Mouse (Mus musculus): ENCODE measurements at regions not wholly inside any gene's neighbourhood (a gene's known extent, or its start where the extent isn't known, plus 50 kb on each side); places are given as distances from the start of the nearest gene placed in this dataset.

GRCm38 (mm10) chr9:120737956-120738355, 166.7 kb downstream of the Rpl14 start:
- Histone ChIP-seq H3K9ac (ENCODE audit: low read depth, low read length) (no peak overlapping the region), H3K4me1 (ENCODE audit: control insufficient read depth, insufficient read depth, low read length) (peaks cover 54% of the 10 kb centered on the region), H3K4me2 (ENCODE audit: low read depth, low read length) (no peak overlapping the region), H3K27ac (replicated peaks; ENCODE audit: low read depth, low read length) (peak overlapping the region; percentile 90; the same call in 1 of the 2 replicates), H3K4me3 (ENCODE audit: low read depth, low read length) (no peak overlapping the region), H3K36me3 (ENCODE audit: control insufficient read depth, insufficient read depth, low read length) (no peaks in the 10 kb centered on the region), H3K27me3 (replicated peaks; ENCODE audit: control insufficient read depth, insufficient read depth, low read length) (no peaks in the 10 kb centered on the region), H3K9me3 (ENCODE audit: control insufficient read depth, low read length) (no peaks in the 10 kb centered on the region)
- 47% methylated on average over 1 of the region's 1 CpGs for WGBS
- ATAC-seq (ENCODE audit: low read depth) (no peak), DNase-seq (ENCODE audit: low spot score) (no peak)

- Histone ChIP-seq H3K4me2 (ENCODE audit: low read depth, low read length) (peak overlapping the region; percentile 13; the same call in 1 of the 2 replicates), H3K27me3 (replicated peaks; ENCODE audit: control insufficient read depth, insufficient read depth, low read length) (no peaks in the 10 kb centered on the region)
- peak; percentile 83 for ATAC-seq (ENCODE audit: low read depth)
Measured at GRCm38 (mm10) chr9:120739199-120739952, 168.1 kb downstream of the Rpl14 start.

GRCm38 (mm10) chr9:120739953-120740524, 168.8 kb downstream of the Rpl14 start:
- Histone ChIP-seq H3K36me3 (ENCODE audit: control insufficient read depth, insufficient read depth, low read length) (no peaks in the 10 kb centered on the region), H3K4me2 (ENCODE audit: low read depth, low read length) (peak overlapping the region; percentile 13; the same call in 1 of the 2 replicates), H3K9ac (ENCODE audit: low read depth, low read length) (0 out of 2 replicates have a peak overlapping the region, but pooled peaks have one; percentile 3), H3K27me3 (replicated peaks; ENCODE audit: control insufficient read depth, insufficient read depth, low read length) (no peaks in the 10 kb centered on the region), H3K27ac (replicated peaks; ENCODE audit: low read depth, low read length) (peak overlapping the region; percentile 90), H3K4me1 (ENCODE audit: control insufficient read depth, insufficient read depth, low read length) (peaks cover 33% of the 10 kb centered on the region), H3K9me3 (ENCODE audit: control insufficient read depth, low read length) (no peaks in the 10 kb centered on the region), H3K4me3 (ENCODE audit: low read depth, low read length) (no peak overlapping the region)
- WGBS, result 32% methylated on average over 6 of the region's 6 CpGs
- ATAC-seq (ENCODE audit: low read depth), result no peak
- DNase-seq (ENCODE audit: low spot score), result no peak

More at GRCm38 (mm10) chr9:120739199-120739952, 168.1 kb downstream of the Rpl14 start:
- no peaks in the 10 kb centered on the region for H3K36me3 ChIP-seq (ENCODE audit: control insufficient read depth, insufficient read depth, low read length)
- H3K9ac ChIP-seq (ENCODE audit: low read depth, low read length), result 0 out of 2 replicates have a peak overlapping the region, but pooled peaks have one; percentile 3
- H3K4me3 ChIP-seq (ENCODE audit: low read depth, low read length), result no peak overlapping the region
- H3K4me1 ChIP-seq (ENCODE audit: control insufficient read depth, insufficient read depth, low read length), result peaks cover 40% of the 10 kb centered on the region
- H3K27ac ChIP-seq (replicated peaks; ENCODE audit: low read depth, low read length), result peak overlapping the region; percentile 90
- 24% methylated on average over 14 of the region's 14 CpGs for WGBS
- no peaks in the 10 kb centered on the region for H3K9me3 ChIP-seq (ENCODE audit: control insufficient read depth, low read length)
- peak; percentile 92 for DNase-seq (ENCODE audit: low spot score)

DNA sequence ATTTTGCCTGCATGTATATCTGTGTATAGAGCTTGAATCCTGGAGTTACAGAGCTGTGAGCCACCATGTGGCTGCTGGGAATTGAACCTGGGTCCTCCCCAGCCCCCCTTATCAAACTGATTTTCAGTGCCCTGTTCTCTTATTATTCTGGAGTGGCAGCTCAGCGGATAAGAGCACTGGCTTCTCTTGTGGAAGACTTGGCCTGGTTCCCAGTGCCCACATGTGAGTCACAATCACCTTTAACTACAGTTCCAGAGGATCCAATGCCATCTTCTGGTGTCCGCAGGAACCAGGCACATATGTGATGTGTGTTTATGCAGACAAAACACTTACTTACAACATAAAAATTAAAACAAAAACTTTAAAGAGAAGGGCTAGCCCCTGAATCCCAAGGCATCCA, 170.3 kb downstream of the Rpl14 start:
- Histone ChIP-seq H3K27ac (replicated peaks; ENCODE audit: low read depth, low read length) (no peak overlapping the region), H3K4me2 (ENCODE audit: low read depth, low read length) (no peak overlapping the region), H3K4me3 (ENCODE audit: low read depth, low read length) (no peak overlapping the region), H3K4me1 (ENCODE audit: control insufficient read depth, insufficient read depth, low read length) (peaks cover 31% of the 10 kb centered on the region), H3K9me3 (ENCODE audit: control insufficient read depth, low read length) (no peaks in the 10 kb centered on the region), H3K36me3 (ENCODE audit: control insufficient read depth, insufficient read depth, low read length) (no peaks in the 10 kb centered on the region), H3K9ac (ENCODE audit: low read depth, low read length) (no peak overlapping the region), H3K27me3 (replicated peaks; ENCODE audit: control insufficient read depth, insufficient read depth, low read length) (no peaks in the 10 kb centered on the region)
- ATAC-seq (ENCODE audit: low read depth) (no peak), DNase-seq (ENCODE audit: low spot score) (no peak)
- whole genome bisulfite sequencing, result 82% methylated on average over 2 of the region's 2 CpGs

DNA sequence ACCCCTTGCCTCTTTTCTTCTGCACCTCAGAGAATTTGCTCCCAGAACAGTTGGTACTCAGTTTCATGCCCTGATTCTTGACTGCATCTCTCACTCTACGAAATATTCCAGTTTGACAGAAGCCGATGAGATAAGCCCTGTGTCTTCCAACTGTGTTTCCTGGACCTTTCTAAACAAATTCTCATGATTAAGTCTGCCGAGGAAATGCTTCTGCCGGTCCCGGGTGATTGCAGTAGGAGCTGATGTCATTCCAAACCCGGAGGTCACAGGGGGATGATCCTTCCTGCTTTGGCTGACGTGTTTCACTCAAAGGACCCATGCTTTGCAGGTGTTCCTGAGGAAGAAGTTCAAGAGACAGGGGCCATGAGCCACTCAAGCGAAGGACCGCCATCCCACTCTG, 172.2 kb downstream of the Rpl14 start:
- Histone ChIP-seq H3K4me2 (ENCODE audit: low read depth, low read length) (no peak overlapping the region), H3K4me1 (ENCODE audit: control insufficient read depth, insufficient read depth, low read length) (peaks cover 25% of the 10 kb centered on the region), H3K9ac (ENCODE audit: low read depth, low read length) (no peak overlapping the region), H3K36me3 (ENCODE audit: control insufficient read depth, insufficient read depth, low read length) (no peaks in the 10 kb centered on the region), H3K27me3 (replicated peaks; ENCODE audit: control insufficient read depth, insufficient read depth, low read length) (no peaks in the 10 kb centered on the region), H3K4me3 (ENCODE audit: low read depth, low read length) (no peak overlapping the region), H3K27ac (replicated peaks; ENCODE audit: low read depth, low read length) (no peak overlapping the region), H3K9me3 (ENCODE audit: control insufficient read depth, low read length) (no peaks in the 10 kb centered on the region)
- WGBS, result 85% methylated on average over 9 of the region's 9 CpGs
- ATAC-seq (ENCODE audit: low read depth), result no peak
- no peak for DNase-seq (ENCODE audit: low spot score)

DNA sequence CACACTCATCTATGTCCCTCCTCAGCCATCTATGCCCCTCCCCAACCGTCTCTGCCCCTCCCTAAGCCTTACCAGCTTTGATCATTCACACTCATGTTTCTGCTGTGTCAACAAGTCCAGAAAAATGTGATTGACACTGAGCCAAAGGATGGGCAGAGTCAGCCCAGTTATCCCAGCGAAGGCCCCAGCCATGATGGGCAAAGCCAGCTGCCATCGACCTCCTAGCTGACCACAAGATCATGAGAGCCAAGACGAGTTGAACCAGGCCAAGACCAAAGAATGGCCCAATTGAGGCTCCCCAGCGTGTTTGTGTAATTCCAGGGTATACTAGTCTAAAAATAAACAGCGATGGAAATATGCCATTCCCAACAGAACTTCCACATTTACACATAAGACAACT, 174.4 kb downstream of the Rpl14 start:
- H3K4me1 ChIP-seq (ENCODE audit: control insufficient read depth, insufficient read depth, low read length), result peaks cover 3% of the 10 kb centered on the region; the same call in 1 of the 2 replicates
- WGBS, result 77% methylated on average over 6 of the region's 6 CpGs
- ATAC-seq (ENCODE audit: low read depth) (no peak), DNase-seq (ENCODE audit: low spot score) (peak; percentile 56)
- no peak overlapping the region for H3K27ac ChIP-seq (replicated peaks; ENCODE audit: low read depth, low read length)
- H3K4me3 ChIP-seq (ENCODE audit: low read depth, low read length), result no peak overlapping the region
- H3K36me3 ChIP-seq (ENCODE audit: control insufficient read depth, insufficient read depth, low read length), result no peaks in the 10 kb centered on the region
- H3K9me3 ChIP-seq (ENCODE audit: control insufficient read depth, low read length), result no peaks in the 10 kb centered on the region
- H3K9ac ChIP-seq (ENCODE audit: low read depth, low read length), result no peak overlapping the region
- H3K27me3 ChIP-seq (replicated peaks; ENCODE audit: control insufficient read depth, insufficient read depth, low read length), result no peaks in the 10 kb centered on the region
- H3K4me2 ChIP-seq (ENCODE audit: low read depth, low read length), result no peak overlapping the region

GRCm38 (mm10) chr9:120750820-120751219, 178.2 kb upstream of the Ctnnb1 start:
- ATAC-seq (ENCODE audit: low read depth), result 0 out of 2 replicates have a peak, but pooled peaks have one; percentile 26
- no peak overlapping the region for H3K4me3 ChIP-seq (ENCODE audit: low read depth, low read length)
- no peaks in the 10 kb centered on the region for H3K36me3 ChIP-seq (ENCODE audit: control insufficient read depth, insufficient read depth, low read length)
- H3K27ac ChIP-seq (replicated peaks; ENCODE audit: low read depth, low read length), result no peak overlapping the region
- DNase-seq (ENCODE audit: low spot score), result no peak
- H3K4me1 ChIP-seq (ENCODE audit: control insufficient read depth, insufficient read depth, low read length), result no peaks in the 10 kb centered on the region
- no peak overlapping the region for H3K4me2 ChIP-seq (ENCODE audit: low read depth, low read length)
- no peak overlapping the region for H3K9ac ChIP-seq (ENCODE audit: low read depth, low read length)
- WGBS, result 78% methylated on average over 4 of the region's 4 CpGs
- peaks cover under 1% of the 10 kb centered on the region; the same call in 1 of the 2 replicates for H3K9me3 ChIP-seq (ENCODE audit: control insufficient read depth, low read length)
- H3K27me3 ChIP-seq (replicated peaks; ENCODE audit: control insufficient read depth, insufficient read depth, low read length), result no peaks in the 10 kb centered on the region

GRCm38 (mm10) chr9:120751686-120752484, 177.1 kb upstream of the Ctnnb1 start:
- no peak overlapping the region for H3K9ac ChIP-seq (ENCODE audit: low read depth, low read length)
- no peak overlapping the region for H3K27ac ChIP-seq (replicated peaks; ENCODE audit: low read depth, low read length)
- no peak overlapping the region for H3K4me2 ChIP-seq (ENCODE audit: low read depth, low read length)
- WGBS, result 91% methylated on average over 5 of the region's 5 CpGs
- H3K4me1 ChIP-seq (ENCODE audit: control insufficient read depth, insufficient read depth, low read length), result no peaks in the 10 kb centered on the region
- H3K27me3 ChIP-seq (replicated peaks; ENCODE audit: control insufficient read depth, insufficient read depth, low read length), result no peaks in the 10 kb centered on the region
- DNase-seq (ENCODE audit: low spot score) (no peak), ATAC-seq (ENCODE audit: low read depth) (peak; percentile 22; the same call in 1 of the 2 replicates)
- peaks cover 7% of the 10 kb centered on the region; the same call in 1 of the 2 replicates for H3K9me3 ChIP-seq (ENCODE audit: control insufficient read depth, low read length)
- H3K36me3 ChIP-seq (ENCODE audit: control insufficient read depth, insufficient read depth, low read length), result no peaks in the 10 kb centered on the region
- no peak overlapping the region for H3K4me3 ChIP-seq (ENCODE audit: low read depth, low read length)
